In genomic region chr10:82982286-82982685, GRCm38 (mm10) we compare ENCODE assay signal across 19 mouse cellular contexts. TPM values are rescaled to one million over a fixed set of nuclear protein-coding genes. Genes with fewer than 3 reads are reported as not detected.
DNase-seq lines count a peak whose midpoint lies in the region.
"Had no signal": no experiment of that assay in that cellular context is flagged by ENCODE, and none has a peak within 500 bp of the region (broad histone marks: within the 10 kb centered on the region; RNA-seq: fewer than 3 reads in every experiment).

No protein-coding gene starts in this region.

- intact Hi-C loops in heart, postnatal 36 days (cut with DNase I) = loop anchor here (5.0 kb wide), 1 partner anchor 565 kb away; no protein-coding TSS in a partner anchor

- peak; percentile 48 for DNase-seq in thymus, postnatal 0 days (ENCODE audit: low spot score)
- DNase-seq in thymus, postnatal 36 days = no peak
- DNase-seq in T-cell, adult 2 months (ENCODE audit: low spot score) = peak; percentile 23
- peak; percentile 35 for DNase-seq in induced T-regulatory cell, adult 2 months (ENCODE audit: low read depth)
- no peak for DNase-seq in ovary, postnatal 10 days (ENCODE audit: low spot score)
- no peak for DNase-seq in kidney, postnatal 10 days
- no peak for DNase-seq in heart, postnatal 36 days
- DNase-seq: adrenal gland, adult 8-10 months; adrenal gland, postnatal 25 days; B cell, adult 2 months; cerebellum, adult 18-20 months; cerebellum, adult 9-10 months; cerebellum, postnatal 14 days; forebrain, postnatal 0 days; gastrocnemius, adult 2 months; gastrocnemius, postnatal 14 days; heart, adult 18-20 months; heart, postnatal 10 days; heart, postnatal 4 days had no signal

RNA-seq across cellular contexts. Expression of gene Chst11, which starts 3.0 kb away (rescaled TPM):
- polyA plus RNA-seq in thymus, postnatal 0 days (2015; fragmentation: Nextera tagmentation; extraction: Ambion mirVana) = 2.1 TPM in 2 replicates
- 1 to 10 TPM; 2.8 to 3.2 TPM for total RNA-seq in heart, postnatal 36 days (2021)

Comparison
In these comparisons a context has a peak if more than half of its experiments do, and no peak if none do; other contexts are left out.
1. DNase-seq: peak in thymus, postnatal 0 days (single experiment), T-cell, adult 2 months (single experiment) and induced T-regulatory cell, adult 2 months (single experiment); none in thymus, postnatal 36 days (0 of 2), ovary, postnatal 10 days (single experiment), kidney, postnatal 10 days (single experiment) and heart, postnatal 36 days (0 of 2).